Mouse (Mus musculus) frontal cortex, postnatal 14 days (tissue): ENCODE measurements around the gene 2900011O08Rik.
"Not testable (repeated sequence)": the region's sequence is repeated elsewhere in the genome, so short reads cannot be mapped to it uniquely, and the experiment has no call there.

Source experiments
- DNase-seq, 2 experiments: peaks; one replicate each; pipeline ENCODE4 v3.0.0; 2022; ENCODE audit warnings: low spot score in 2 of 2

Gene 2900011O08Rik

DNA sequence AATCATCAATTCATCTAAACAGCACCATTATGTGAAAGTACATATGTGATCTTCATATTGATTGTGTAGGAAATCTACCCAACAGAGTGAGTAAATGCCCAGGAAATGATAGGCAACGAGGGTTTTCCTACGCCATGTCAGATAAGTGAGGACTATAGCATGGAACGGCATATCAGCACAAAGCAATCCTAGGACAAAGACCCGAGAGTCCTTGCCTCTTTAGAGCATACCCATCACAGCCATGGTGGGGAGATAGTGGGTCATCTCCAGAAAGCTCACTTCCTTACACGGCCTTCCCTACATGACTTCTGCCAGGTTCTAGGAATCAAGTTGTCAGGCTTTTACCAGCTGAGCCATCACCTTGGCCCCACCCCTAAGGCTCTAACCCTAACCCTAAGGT is 73.5 kb downstream of the 2900011O08Rik start:
- DNase-seq = no peak

DNA sequence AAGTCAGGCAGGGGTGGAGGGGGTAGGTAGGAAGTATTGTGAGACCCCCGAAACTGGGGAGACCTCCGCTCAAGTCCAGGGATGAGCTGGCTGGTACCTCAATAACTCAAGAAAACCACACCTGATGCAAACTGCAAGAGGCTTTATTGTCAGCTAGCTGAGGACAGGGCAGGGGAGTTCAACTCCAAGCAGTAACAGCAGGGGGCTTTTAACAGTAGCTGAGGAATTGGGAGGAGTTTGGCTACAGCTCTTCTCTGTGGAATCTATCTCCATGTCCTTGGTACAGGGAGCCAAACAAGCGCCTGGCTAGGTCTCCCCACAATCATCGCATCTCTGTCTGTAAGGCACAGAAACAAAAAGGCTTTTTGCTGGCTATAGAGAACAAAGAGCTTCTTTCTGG is 80.2 kb downstream of the 2900011O08Rik start:
- DNase-seq = not testable (repeated sequence)

DNA sequence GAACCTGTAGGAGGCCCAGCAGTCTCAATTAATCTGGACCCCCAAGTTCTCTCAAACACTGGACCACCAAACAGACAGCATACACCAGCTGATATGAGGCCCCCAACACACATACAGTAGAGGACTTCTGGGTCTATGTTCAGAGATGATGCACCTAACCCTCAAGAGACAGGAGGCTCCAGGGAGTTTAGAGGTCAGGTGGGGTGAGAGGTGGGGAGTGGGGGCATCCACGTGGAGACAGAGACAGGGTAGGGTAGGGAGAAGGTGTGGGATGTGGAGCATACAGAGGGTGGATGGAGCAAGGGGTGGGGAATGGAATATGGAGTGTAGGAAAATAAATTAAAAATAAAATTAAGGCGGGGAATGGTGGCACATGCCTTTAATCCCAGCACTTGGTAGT is 82.3 kb downstream of the 2900011O08Rik start:
- not testable (repeated sequence) for DNase-seq

GRCm38 (mm10) chr16:14070471-14071169 is 84.2 kb downstream of the 2900011O08Rik start:
- no peak for DNase-seq

DNA sequence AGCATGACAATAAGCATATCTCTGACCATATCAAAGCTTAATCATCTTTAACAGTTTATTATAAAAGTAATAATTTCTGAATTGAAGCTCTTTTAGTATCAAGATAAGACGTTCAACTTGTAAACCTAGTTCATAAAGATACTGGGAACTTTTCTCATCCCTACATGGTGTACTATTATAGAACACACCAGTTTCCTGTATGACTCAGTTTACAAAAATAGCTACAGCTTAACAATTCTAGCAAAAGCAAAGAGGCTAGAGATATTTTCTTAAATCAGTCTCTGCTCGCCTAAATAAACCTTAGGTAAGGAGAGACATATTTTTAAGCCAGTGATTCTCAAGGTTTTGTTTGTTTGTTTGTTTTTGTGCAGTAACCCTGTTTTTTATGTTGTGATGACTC is 96.5 kb downstream of the 2900011O08Rik start:
- DNase-seq = no peak

GRCm38 (mm10) chr16:14088249-14088648 is 101.8 kb downstream of the 2900011O08Rik start:
- no peak for DNase-seq

DNA sequence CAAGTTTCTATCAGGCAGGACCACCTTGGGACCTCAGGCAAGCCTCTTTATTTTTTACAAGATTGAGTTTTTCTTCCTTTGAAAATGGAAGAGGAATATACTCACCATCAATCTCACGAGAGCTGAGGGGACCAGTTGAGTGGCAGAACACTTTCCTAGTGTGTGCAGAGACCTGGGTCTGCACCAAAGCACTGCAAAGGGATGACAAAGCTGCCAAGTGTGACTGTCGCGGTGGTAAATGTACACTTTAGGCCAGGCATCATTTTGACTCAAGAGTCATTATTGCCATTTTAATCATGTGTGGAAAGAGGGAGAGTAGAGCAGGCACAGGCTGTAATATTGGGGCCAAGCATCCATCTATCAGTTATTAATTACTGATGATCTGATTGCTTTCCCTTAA is 102.9 kb downstream of the 2900011O08Rik start:
- DNase-seq = no peak

- no peak for DNase-seq
Measured at GRCm38 (mm10) chr16:14091771-14092170, 105.4 kb downstream of the 2900011O08Rik start.

GRCm38 (mm10) chr16:14105891-14106290 is 119.5 kb downstream of the 2900011O08Rik start:
- no peak for DNase-seq

- DNase-seq = no peak
Measured at GRCm38 (mm10) chr16:14109651-14110230, 123.3 kb downstream of the 2900011O08Rik start.

DNA sequence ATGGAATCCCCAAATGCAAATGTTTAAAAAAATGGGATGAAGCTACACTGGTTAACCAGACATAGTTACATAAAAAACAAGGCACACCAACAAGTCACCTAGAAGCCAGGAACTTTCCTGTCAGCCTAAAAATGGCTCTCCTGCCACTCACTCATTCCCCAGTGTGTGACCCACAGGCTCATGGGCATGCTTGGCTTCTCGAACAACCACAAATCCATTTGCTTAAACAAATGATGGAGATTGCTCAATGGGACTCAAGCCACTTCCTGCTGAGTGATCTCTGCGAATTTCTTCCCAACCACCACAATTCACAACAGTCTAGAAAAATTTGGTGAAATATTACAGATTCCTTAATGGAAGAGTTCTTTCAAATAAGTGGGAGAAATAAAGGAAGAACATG is 124.5 kb downstream of the 2900011O08Rik start:
- DNase-seq = no peak

- DNase-seq = no peak
Measured at GRCm38 (mm10) chr16:14112133-14112532, 125.7 kb downstream of the 2900011O08Rik start.

DNA sequence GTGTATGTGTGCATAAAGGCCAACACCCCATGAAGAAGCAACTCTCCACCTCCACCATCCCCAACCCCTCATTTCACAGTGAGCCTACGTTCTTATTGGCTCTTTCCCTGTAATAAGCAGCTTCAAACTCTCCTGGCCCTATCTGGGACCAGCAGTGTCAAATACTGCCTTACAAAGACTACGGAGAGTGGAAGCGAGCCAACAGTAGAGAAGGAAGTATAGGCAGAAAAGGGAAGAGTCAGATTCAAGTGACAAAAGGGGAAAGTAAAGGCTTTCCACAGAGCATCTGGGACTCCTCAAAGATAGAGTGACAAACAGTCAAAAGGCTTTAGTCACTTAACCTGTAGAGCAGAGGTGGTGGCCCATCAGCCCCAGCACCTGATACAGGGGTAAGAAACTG is 126.3 kb downstream of the 2900011O08Rik start:
- no peak for DNase-seq

- no peak for DNase-seq
Measured at GRCm38 (mm10) chr16:14117299-14117698, 130.9 kb downstream of the 2900011O08Rik start.

DNA sequence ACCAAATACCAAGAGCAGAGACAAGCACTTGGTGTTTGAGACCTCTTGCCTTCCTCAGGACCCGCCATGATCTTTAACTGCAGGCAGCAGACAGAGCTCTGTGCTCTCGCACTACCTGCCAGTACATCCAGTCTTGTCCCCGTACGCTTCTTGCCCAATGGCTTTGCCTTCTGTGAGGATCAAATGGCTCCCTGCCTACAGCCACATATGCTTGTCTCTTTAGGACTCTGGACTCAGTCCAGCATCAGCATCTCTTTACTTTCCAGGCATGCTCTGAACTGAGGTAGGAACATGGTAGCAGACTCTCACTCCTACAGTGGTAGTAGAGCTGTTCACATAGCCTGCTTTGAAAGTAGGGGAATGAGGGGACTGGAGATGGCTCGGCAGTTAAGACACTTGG is 134.5 kb downstream of the 2900011O08Rik start:
- no peak for DNase-seq

DNA sequence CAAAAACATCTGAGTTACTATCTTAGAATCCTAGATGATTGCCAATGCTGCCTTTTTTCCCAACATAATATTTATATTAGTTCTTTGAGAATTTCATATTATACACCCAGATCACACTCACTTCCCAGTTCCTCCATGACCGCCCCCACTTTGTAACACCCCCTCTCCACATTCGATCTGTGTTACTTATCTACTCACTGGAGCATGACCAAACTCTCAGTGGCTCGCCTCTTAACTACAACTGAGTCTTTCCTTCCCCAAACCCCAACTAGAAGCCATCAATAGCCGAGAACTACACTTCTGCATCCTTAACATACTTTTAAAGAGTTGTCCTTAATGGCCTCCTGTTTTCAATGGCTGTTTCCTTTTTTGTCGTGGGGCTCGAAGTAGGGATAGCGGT is 135.2 kb downstream of the 2900011O08Rik start:
- DNase-seq = no peak

GRCm38 (mm10) chr16:14122586-14122985 is 136.2 kb downstream of the 2900011O08Rik start:
- no peak for DNase-seq

GRCm38 (mm10) chr16:14123901-14124300 is 137.5 kb downstream of the 2900011O08Rik start:
- DNase-seq = no peak

GRCm38 (mm10) chr16:14124709-14125108 is 138.3 kb downstream of the 2900011O08Rik start:
- no peak for DNase-seq

DNA sequence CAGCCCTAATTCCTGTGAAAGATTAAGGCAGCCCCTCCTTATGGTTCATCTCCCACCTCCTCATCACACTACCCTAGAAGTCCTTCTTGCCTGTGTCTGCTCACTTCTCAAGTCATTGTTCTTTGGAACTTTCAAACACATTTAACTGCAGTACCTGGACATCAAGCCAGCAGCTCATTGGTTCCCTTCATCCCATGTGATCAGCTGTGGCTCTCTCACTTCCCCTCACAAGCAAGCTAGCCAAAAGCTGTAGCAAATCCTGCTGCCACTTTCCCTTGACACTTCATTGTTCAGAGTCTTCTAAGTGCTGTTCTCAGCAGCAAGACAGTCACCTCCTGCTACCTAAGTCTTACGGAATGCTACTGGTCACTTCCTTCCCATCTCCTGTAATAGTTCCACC is 138.8 kb downstream of the 2900011O08Rik start:
- no peak for DNase-seq

DNA sequence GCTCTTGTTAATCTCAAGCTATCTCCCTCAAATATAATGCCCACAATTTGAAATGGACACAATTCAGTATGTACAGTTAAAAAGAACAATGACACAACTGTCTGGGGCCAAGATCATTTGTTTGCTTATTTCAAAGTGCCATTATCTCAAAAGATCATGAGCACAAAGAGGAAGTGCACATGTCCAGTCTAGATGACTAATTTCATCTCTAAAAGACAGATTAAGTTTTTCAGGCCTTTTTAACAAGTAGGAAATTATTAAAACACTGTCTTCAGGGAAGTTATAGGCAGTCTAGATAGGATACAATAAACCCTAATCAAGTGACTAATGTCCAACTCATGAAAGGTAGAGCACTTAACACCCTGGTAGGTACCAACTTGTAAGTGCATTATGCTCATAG is 142.6 kb downstream of the 2900011O08Rik start:
- no peak for DNase-seq

- DNase-seq = no peak
Measured at GRCm38 (mm10) chr16:14130796-14131195, 144.4 kb downstream of the 2900011O08Rik start.

DNA sequence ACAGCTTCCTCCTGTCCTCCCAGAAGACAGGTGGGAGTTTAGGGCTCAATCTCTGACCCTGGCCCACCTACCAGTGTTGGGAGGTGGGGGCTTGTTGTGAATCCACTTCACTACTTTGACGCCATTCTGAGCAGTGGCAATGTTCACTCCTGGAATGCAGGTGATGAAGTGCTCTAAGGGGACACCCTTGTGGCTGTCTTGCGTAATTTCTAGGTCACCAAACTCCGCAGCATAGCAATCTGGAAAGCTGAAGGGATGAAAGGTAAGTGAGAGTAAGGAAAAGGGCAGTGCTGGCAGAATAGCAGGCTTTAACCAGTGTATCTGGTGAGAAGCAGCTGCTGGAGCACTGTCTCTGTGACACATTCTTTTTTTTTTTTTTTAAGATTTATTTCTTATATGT is 145.0 kb downstream of the 2900011O08Rik start:
- no peak for DNase-seq

DNA sequence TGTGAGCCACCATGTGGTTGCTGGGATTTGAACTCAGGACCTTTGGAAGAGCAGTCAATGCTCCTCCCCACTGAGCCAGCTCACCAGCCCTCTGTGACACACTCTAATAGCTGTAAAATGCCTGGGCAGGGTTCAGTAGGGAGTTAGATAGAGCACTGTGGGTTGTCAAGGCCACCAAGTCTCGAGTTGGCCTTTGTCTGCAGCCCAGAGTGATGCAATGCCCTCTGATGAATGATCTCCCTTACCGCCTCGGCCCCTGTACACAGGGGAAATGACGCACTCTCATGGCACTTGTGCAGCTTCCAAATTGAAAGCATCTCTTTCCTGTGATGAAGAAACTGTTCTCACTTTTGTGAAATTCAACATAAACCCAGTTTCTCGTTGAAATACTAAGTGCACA is 145.4 kb downstream of the 2900011O08Rik start:
- no peak for DNase-seq
